Mouse (Mus musculus): ENCODE data around the gene Sbk1.
"Not testable (repeated sequence)": the region's sequence is repeated elsewhere in the genome, so short reads cannot be mapped to it uniquely, and the experiment has no call there.

DNA sequence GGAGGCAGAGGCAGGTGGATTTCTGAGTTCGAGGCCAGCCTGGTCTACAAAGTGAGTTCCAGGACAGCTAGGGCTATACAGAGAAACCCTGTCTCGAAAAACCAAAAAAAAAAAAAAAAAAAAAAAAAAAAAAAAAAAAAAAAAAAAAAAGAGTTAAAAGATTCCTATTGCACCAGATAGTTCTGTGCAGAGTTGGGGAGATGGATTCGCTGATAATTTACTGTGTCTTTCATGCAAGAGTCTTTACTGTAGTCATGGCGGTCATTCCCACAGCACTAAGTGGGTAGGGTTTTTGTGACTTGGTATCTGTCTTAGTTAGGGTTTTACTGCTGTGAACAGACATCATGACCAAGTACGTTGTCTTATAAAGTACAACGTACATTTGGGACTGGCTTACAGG lies 56.4 kb downstream of the Sbk1 start:
- not testable (repeated sequence) for TF ChIP-seq CTCF (IDR thresholded peaks at IDR 0.05; ENCODE audit: insufficient read depth, low read length); POLR2A (IDR thresholded peaks at IDR 0.05; ENCODE audit: borderline replicate concordance, extremely low read depth, low read depth, low read length)

Measured in lung, adult 2 months (tissue).